Mouse (Mus musculus): Measurements from ENCODE around the gene Nr4a1. TPM values are rescaled to one million over a fixed set of nuclear protein-coding genes. Genes with fewer than 3 reads are reported as not detected.

The Nr4a1 gene
- 98.7 and 131 TPM in 2 replicates for total RNA-seq (2021)
- long read RNA-seq, transcript Nr4a1-201 (7 exons, 2,477 nt) = major isoform, 83 of 135 reads
- long read RNA-seq, partial matches to known transcripts = 51 of 135 reads
- long read RNA-seq, other reads (novel, unspliced or antisense) = 1 of 135 reads

GRCm38 (mm10) chr15:101253886-101254795, at the start of gene Nr4a1:
TSS of gene Nr4a1 (plus strand) at chr15:101254269.
- DNase-seq = peak; percentile 84

GRCm38 (mm10) chr15:101204781-101205180, 49.3 kb upstream of the Nr4a1 start:
- DNase-seq = no peak

- peak; percentile 64 for DNase-seq
Observed at GRCm38 (mm10) chr15:101210228-101210627, 43.8 kb upstream of the Nr4a1 start.

- DNase-seq = peak; percentile 37
Observed at GRCm38 (mm10) chr15:101210998-101211613, 43.0 kb upstream of the Nr4a1 start.

GRCm38 (mm10) chr15:101212435-101212834, 41.6 kb upstream of the Nr4a1 start:
- peak; percentile 36 for DNase-seq

GRCm38 (mm10) chr15:101215136-101215535, 38.9 kb upstream of the Nr4a1 start:
- no peak for DNase-seq

GRCm38 (mm10) chr15:101216036-101216435, 38.0 kb upstream of the Nr4a1 start:
- no peak for DNase-seq

- DNase-seq = no peak
Observed at GRCm38 (mm10) chr15:101220905-101221297, 33.2 kb upstream of the Nr4a1 start.

- DNase-seq = peak; percentile 93
Observed at GRCm38 (mm10) chr15:101221298-101222104, 32.6 kb upstream of the Nr4a1 start.

GRCm38 (mm10) chr15:101222897-101223482, 31.1 kb upstream of the Nr4a1 start:
- DNase-seq = no peak

GRCm38 (mm10) chr15:101223596-101223995, 30.5 kb upstream of the Nr4a1 start:
- DNase-seq = no peak

- peak; percentile 93 for DNase-seq
Observed at GRCm38 (mm10) chr15:101224006-101224906, 29.8 kb upstream of the Nr4a1 start, which contains the start of gene Grasp. TSS of gene Grasp (plus strand) at chr15:101224188.

GRCm38 (mm10) chr15:101224977-101225376, 29.1 kb upstream of the Nr4a1 start:
- DNase-seq = peak; percentile 32

- DNase-seq = peak; percentile 57
Observed at GRCm38 (mm10) chr15:101227971-101228370, 26.1 kb upstream of the Nr4a1 start.

GRCm38 (mm10) chr15:101228866-101229590, 25.0 kb upstream of the Nr4a1 start:
- peak; percentile 73 for DNase-seq

GRCm38 (mm10) chr15:101230503-101230902, 23.6 kb upstream of the Nr4a1 start:
- DNase-seq = no peak

GRCm38 (mm10) chr15:101230995-101231647, 22.9 kb upstream of the Nr4a1 start:
- no peak for DNase-seq

- no peak for DNase-seq
Observed at GRCm38 (mm10) chr15:101231648-101232180, 22.4 kb upstream of the Nr4a1 start.

- DNase-seq = no peak
Observed at GRCm38 (mm10) chr15:101232607-101233006, 21.5 kb upstream of the Nr4a1 start.
